Mouse (Mus musculus) gastrocnemius, adult 8-10 months (tissue): ENCODE measurements around the gene Zfp687. TPM values are rescaled to one million over a fixed set of nuclear protein-coding genes. Genes with fewer than 3 reads are reported as not detected.

Source experiments
- DNase-seq, 2 experiments: peaks; one replicate each; pipeline ENCODE4 v3.0.0; 2022; ENCODE audit warnings: low spot score in 2 of 2
- microRNA-seq: library from miRNA; unstranded; fragments of <30 nt; microRNA quantifications from one replicate; pipeline ENCODE4 v1.2.0, GENCODE M21; 2022
- total RNA-seq, 4 experiments: library from RNA; stranded (reverse); gene quantifications; 2 replicates each; pipeline ENCODE4 v1.2.4; 2022

The Zfp687 gene
- total RNA-seq, 4 experiments from 2014 or later: 14.2 to 18.8 (median 16.3) TPM

DNA sequence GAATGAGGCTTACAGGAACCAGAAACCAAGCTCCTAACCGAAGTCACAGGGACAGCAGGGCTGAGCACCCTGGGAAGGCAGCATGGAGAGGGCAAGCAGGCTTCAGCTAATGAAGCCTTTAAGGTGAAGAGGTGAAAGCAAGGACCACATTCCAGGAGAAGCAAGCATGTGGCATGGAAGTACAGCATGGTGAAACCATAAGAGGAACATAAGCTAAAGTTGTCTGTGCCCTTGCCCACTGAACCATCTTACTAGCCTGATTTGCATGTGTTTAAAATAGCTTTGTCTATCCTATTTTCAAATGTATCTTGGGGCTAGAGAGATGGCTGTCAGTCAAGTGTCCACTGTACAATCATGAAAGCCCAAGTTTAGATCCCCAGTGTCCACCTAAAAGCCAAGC lies 49.4 kb downstream of the Zfp687 start:
- DNase-seq: no peak

DNA sequence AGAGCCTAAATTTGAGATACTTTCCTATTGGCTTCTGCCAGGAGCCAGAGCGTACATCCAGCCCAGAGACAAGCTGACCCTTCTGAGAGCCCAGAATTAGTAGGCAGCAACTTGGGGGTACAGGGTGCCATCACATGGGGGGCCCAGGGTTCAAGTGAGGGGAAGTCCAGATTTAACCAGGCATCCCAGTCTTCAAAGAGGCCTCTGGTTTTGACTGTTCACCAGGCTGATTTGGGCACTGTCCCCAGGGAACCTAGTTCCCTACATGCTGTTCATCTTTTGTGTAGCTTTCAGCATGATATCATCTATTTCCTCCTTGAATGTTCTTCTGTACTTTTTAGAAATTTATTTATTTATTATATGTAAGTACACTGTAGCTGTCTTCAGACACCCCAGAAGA lies 50.3 kb downstream of the Zfp687 start:
- DNase-seq: no peak

DNA sequence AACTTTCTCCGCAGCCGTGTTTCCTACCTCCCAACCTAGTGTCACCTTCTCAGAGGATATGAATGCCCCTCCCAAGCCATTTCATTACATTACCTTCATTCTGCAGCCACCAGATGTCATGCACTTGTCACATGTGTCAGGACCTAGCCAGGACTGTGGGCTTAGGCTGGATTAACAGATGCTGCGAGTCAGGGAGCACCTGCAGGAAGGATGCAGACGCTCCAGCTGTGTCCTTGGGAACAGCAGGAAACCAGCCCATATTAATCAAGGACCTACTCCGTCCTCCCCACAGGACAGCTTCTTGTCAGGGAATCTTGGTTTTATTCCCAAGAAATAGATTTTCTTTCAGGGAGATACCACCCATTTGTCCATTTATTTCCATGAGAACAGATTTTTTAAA lies 54.9 kb downstream of the Zfp687 start:
- no peak for DNase-seq

DNA sequence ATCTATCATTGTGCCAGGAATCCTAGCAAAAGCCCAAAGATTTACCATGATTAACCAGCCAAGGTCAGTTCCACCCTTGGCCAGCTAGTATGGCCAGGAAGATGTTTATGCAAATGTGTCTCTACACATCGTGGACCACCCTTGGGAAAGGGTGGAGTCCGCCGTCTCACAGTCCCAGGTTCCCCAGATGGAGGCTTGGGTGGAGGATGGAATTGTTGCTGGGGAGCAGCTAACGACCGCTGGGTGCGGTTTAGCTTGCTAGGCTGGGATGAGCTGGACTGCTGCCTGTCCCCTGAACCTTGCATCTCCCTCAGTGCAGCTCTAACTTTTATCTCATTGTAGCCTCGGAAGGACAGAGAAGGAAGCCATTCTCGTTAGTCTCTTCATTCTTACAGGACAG lies 55.4 kb downstream of the Zfp687 start:
- DNase-seq: no peak

DNA sequence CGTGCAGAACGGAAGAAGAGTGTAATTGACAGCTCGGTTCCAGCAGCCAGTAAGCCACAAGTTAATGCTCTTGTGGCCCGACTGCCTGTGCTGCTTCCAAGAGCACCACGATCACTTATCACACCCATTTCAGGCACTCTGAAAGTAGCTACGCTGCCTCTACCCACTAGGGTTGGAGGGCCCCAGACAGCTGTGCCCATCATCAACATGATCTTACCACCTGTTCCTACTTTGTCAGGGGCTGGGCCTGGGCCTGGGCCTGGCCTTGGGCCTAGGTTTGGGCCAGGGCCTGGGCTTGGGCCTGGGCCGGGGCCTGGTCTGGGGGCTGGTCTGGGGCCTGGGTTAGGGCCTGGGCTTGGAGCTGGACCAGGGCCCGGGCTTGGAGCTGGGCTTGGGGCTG lies 57.0 kb downstream of the Zfp687 start:
- no peak for DNase-seq

Small RNA genes lying within 50 kb of the gene (microRNA-seq; reads per million reads assigned to microRNA genes)
- gene Mir7013: 3.3 reads per million

Other genes starting within 250 kb of the Zfp687 start
- gene Cgn, start 229.0 kb downstream of the Zfp687 start, total RNA-seq: under 1 TPM in 2 of 4 experiments, not detected in 2; 0.07 to 0.13 TPM
- gene Pogz, start 177.9 kb downstream of the Zfp687 start, total RNA-seq: 10 to 100 TPM; 14.3 to 18.1 (median 16.1) TPM
- 100 to 1,000 TPM; 206 to 227 (median 221) TPM for gene Psmb4, start 128.5 kb downstream of the Zfp687 start, total RNA-seq
- 10 to 100 TPM; 10.2 to 21.5 (median 17.0) TPM for gene Selenbp1, start 82.4 kb downstream of the Zfp687 start, total RNA-seq
- gene Rfx5, start 61.4 kb downstream of the Zfp687 start, total RNA-seq: 1 to 10 TPM; 4.5 to 8.4 (median 6.1) TPM
- gene Pi4kb, start 40.7 kb downstream of the Zfp687 start, total RNA-seq: 10 to 100 TPM; 16.7 to 22.2 (median 20.2) TPM
- 100 to 1,000 TPM; 191 to 247 (median 221) TPM for gene Psmd4, start 27.2 kb upstream of the Zfp687 start, total RNA-seq
- 10 to 100 TPM; 21.9 to 27.6 (median 24.7) TPM for gene Pip5k1a, start 91.5 kb upstream of the Zfp687 start, total RNA-seq
- 10 to 100 TPM; 51.9 to 96.7 (median 73.1) TPM for gene Vps72, start 95.6 kb upstream of the Zfp687 start, total RNA-seq
- 100 to 1,000 TPM; 688 to 884 (median 752) TPM for gene Tmod4, start 109.0 kb upstream of the Zfp687 start, total RNA-seq
- 10 to 100 TPM; 24.9 to 37.2 (median 33.4) TPM for gene Scnm1, start 118.6 kb upstream of the Zfp687 start, total RNA-seq
- 1 to 10 TPM; 6.3 to 8.2 (median 7.3) TPM for gene Lysmd1, start 118.6 kb upstream of the Zfp687 start, total RNA-seq
- under 1 TPM; 0.25 to 0.35 (median 0.29) TPM for gene Tnfaip8l2, start 126.9 kb upstream of the Zfp687 start, total RNA-seq
- 10 to 100 TPM; 67.3 to 91.3 (median 87.4) TPM for gene Sema6c, start 145.0 kb upstream of the Zfp687 start, total RNA-seq
- gene Gabpb2, start 202.5 kb upstream of the Zfp687 start, total RNA-seq: 1 to 10 TPM; 7.2 to 9.1 (median 7.6) TPM
- gene Cdc42se1, start 213.3 kb upstream of the Zfp687 start, total RNA-seq: 10 to 100 TPM; 13.7 to 18.3 (median 15.0) TPM
- gene Mllt11, start 216.7 kb upstream of the Zfp687 start, total RNA-seq: 100 to 1,000 TPM in 1 of 4 experiments, 10 to 100 TPM in 3; 69.6 to 108 (median 87.4) TPM
- gene Gm128, start 226.2 kb upstream of the Zfp687 start, total RNA-seq: not detected
- gene Bnipl, start 235.7 kb upstream of the Zfp687 start, total RNA-seq: not detected